8 mouse cellular contexts compared by ENCODE assay signal in the genomic region with DNA sequence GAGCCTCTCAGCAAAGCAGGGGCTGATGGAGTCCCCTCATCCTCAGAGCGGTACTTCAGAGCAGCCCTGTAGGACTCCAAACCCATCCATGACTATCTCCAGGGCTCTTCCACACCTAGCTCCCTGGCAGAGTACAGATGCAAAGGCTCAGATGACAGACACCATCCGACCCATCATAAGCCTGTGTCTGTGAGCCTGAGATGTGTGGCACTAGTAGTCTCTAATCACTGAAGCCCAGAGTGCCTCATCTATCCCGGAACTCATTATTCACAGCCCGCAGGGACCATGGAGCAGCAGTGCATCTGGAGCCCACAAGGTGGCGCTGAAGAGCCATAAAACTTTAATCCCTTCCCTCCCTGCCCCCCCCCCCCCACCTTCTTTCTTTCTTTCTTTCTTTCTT. TPM values are rescaled to one million over a fixed set of nuclear protein-coding genes. Genes with fewer than 3 reads are reported as not detected.
DNase-seq lines count a peak whose midpoint lies in the region; ATAC-seq lines count a peak whose summit lies in the region.

No protein-coding gene starts in this region.

- H3K4me2 ChIP-seq in liver, embryonic 16.5 days (ENCODE audit: low read depth, low read length), result no peak overlapping the region
- H3K4me2 ChIP-seq in neural tube, embryonic 13.5 days, result no peak overlapping the region

- H3K27ac ChIP-seq in embryonic facial prominence, embryonic 10.5 days (replicated peaks), result no peak overlapping the region
- no peak overlapping the region for H3K27ac ChIP-seq in liver, embryonic 16.5 days (ENCODE audit: low read length)
- no peak overlapping the region for H3K27ac ChIP-seq in neural tube, embryonic 13.5 days (replicated peaks)

- DNase-seq in B cell, adult 2 months, result peak; percentile 83 to 85
- DNase-seq in adrenal gland, postnatal 10 days, result peak; percentile 85
- DNase-seq in embryonic facial prominence, embryonic 10.5 days (ENCODE audit: low spot score), result peak; percentile 73
- peak; percentile 65 to 67 for DNase-seq in heart, adult 9 months (ENCODE audit: low spot score in 2 of 2)
- DNase-seq in kidney, postnatal 25 days, result peak; percentile 73 to 84
- DNase-seq in testis, postnatal 10 days (ENCODE audit: low spot score), result peak; percentile 88

- no peaks in the 10 kb centered on the region for H3K4me1 ChIP-seq in embryonic facial prominence, embryonic 10.5 days
- no peaks in the 10 kb centered on the region for H3K4me1 ChIP-seq in liver, embryonic 16.5 days (ENCODE audit: control insufficient read depth, low read depth, low read length)
- H3K4me1 ChIP-seq in neural tube, embryonic 13.5 days (replicated peaks), result peaks cover 7% of the 10 kb centered on the region; the same call in 1 of the 2 replicates

- peaks cover 25% of the 10 kb centered on the region for H3K36me3 ChIP-seq in embryonic facial prominence, embryonic 10.5 days (replicated peaks)
- H3K36me3 ChIP-seq in liver, embryonic 16.5 days (ENCODE audit: control insufficient read depth, insufficient read depth), result no peaks in the 10 kb centered on the region
- H3K36me3 ChIP-seq in neural tube, embryonic 13.5 days, result peaks cover 19% of the 10 kb centered on the region

- no peaks in the 10 kb centered on the region for H3K9me3 ChIP-seq in embryonic facial prominence, embryonic 10.5 days
- no peaks in the 10 kb centered on the region for H3K9me3 ChIP-seq in liver, embryonic 16.5 days (replicated peaks; ENCODE audit: control insufficient read depth, low read length)
- H3K9me3 ChIP-seq in neural tube, embryonic 13.5 days, result no peaks in the 10 kb centered on the region

- ATAC-seq in liver, embryonic 16.5 days (ENCODE audit: low read depth), result peak; percentile 41
- peak; percentile 46; the same call in 1 of the 2 replicates for ATAC-seq in neural tube, embryonic 13.5 days (ENCODE audit: low read depth)

- WGBS in embryonic facial prominence, embryonic 10.5 days, result 22% methylated on average over 5 of the region's 5 CpGs
- WGBS in liver, embryonic 16.5 days (ENCODE audit: insufficient replicate concordance), result 16% methylated on average over 5 of the region's 5 CpGs
- 18% methylated on average over 5 of the region's 5 CpGs for WGBS in neural tube, embryonic 13.5 days

- H3K9ac ChIP-seq in liver, embryonic 16.5 days (ENCODE audit: low read depth, low read length), result no peak overlapping the region
- H3K9ac ChIP-seq in neural tube, embryonic 13.5 days, result no peak overlapping the region

- no peak overlapping the region for H3K4me3 ChIP-seq in embryonic facial prominence, embryonic 10.5 days
- H3K4me3 ChIP-seq in liver, embryonic 16.5 days (ENCODE audit: low read depth, low read length), result no peak overlapping the region
- H3K4me3 ChIP-seq in neural tube, embryonic 13.5 days, result no peak overlapping the region

- no peaks in the 10 kb centered on the region for H3K27me3 ChIP-seq in embryonic facial prominence, embryonic 10.5 days (replicated peaks; ENCODE audit: low read depth, poor library complexity, severe bottlenecking)
- H3K27me3 ChIP-seq in liver, embryonic 16.5 days (ENCODE audit: control insufficient read depth, insufficient read depth, low read depth, low read length), result no peaks in the 10 kb centered on the region; the same call in 1 of the 2 replicates
- H3K27me3 ChIP-seq in neural tube, embryonic 13.5 days, result no peaks in the 10 kb centered on the region

RNA-seq across cellular contexts. Expression of gene Meis3, which starts 17.4 kb away (rescaled TPM):
- total RNA-seq in adrenal gland, postnatal 10 days (2021), result 10 to 100 TPM in 1 of 2 experiments, 1 to 10 TPM in 1; 9.6 to 12.2 TPM
- 55.5 and 67.7 TPM in 2 replicates for polyA plus RNA-seq in embryonic facial prominence, embryonic 10.5 days (2016; fragmentation: Nextera tagmentation; extraction: Ambion mirVana)
- 1.1 and 1.6 TPM in 2 replicates for polyA plus RNA-seq in liver, embryonic 16.5 days (2015; fragmentation: Nextera tagmentation; extraction: Ambion mirVana)
- 139 and 161 TPM in 2 replicates for polyA plus RNA-seq in neural tube, embryonic 13.5 days (2015; fragmentation: Nextera tagmentation; extraction: Ambion mirVana)

RNA-seq across cellular contexts. Expression of gene Dhx34, which starts 29.5 kb away (rescaled TPM):
- total RNA-seq in adrenal gland, postnatal 10 days (2021), result 10 to 100 TPM; 10.4 to 14.9 TPM
- 19.0 and 20.1 TPM in 2 replicates for polyA plus RNA-seq in embryonic facial prominence, embryonic 10.5 days (2016; fragmentation: Nextera tagmentation; extraction: Ambion mirVana)
- 4.9 and 6.7 TPM in 2 replicates for polyA plus RNA-seq in liver, embryonic 16.5 days (2015; fragmentation: Nextera tagmentation; extraction: Ambion mirVana)
- polyA plus RNA-seq in neural tube, embryonic 13.5 days (2015; fragmentation: Nextera tagmentation; extraction: Ambion mirVana), result 11.3 and 13.2 TPM in 2 replicates

RNA-seq across cellular contexts. Expression of gene C5ar2, which starts 51.6 kb away (rescaled TPM):
- under 1 TPM; 0.36 to 0.67 TPM for total RNA-seq in adrenal gland, postnatal 10 days (2021)
- polyA plus RNA-seq in embryonic facial prominence, embryonic 10.5 days (2016; fragmentation: Nextera tagmentation; extraction: Ambion mirVana), result 0.05 and 0.09 TPM in 2 replicates
- polyA plus RNA-seq in liver, embryonic 16.5 days (2015; fragmentation: Nextera tagmentation; extraction: Ambion mirVana), result 0.98 and 1.0 TPM in 2 replicates
- polyA plus RNA-seq in neural tube, embryonic 13.5 days (2015; fragmentation: Nextera tagmentation; extraction: Ambion mirVana), result 0.15 TPM in 1 of 2 replicates, not detected in the other

Comparison
In these comparisons a context has a peak if more than half of its experiments do, and no peak if none do; other contexts are left out.
1. RNA of gene Meis3, which starts 17.4 kb away (polyA plus RNA-seq): 139 to 161 TPM in neural tube, embryonic 13.5 days and 55.5 to 67.7 TPM in embryonic facial prominence, embryonic 10.5 days; 1.1 to 1.6 TPM in liver, embryonic 16.5 days; every median in the first group is over 10 times any median in the second.
2. Peak in every context shown above with its lines, with median percentiles within 50 percentile points of each other: DNase-seq.